Mouse (Mus musculus): ENCODE data around the gene Gm14137.

- TF ChIP-seq POLR2A (IDR thresholded peaks at IDR 0.05; ENCODE audit: low read depth, low read length) (no peak), CTCF (IDR thresholded peaks at IDR 0.05; ENCODE audit: extremely low read depth, insufficient read depth, insufficient read length, insufficient replicate concordance) (no peak)
These were observed 24.6 kb downstream of the Gm14137 start for GRCm38 (mm10) chr2:119198934-119199333.

All from spleen, adult 2 months (tissue).